ENCODE assay signal across 7 mouse cellular contexts in the genomic region with DNA sequence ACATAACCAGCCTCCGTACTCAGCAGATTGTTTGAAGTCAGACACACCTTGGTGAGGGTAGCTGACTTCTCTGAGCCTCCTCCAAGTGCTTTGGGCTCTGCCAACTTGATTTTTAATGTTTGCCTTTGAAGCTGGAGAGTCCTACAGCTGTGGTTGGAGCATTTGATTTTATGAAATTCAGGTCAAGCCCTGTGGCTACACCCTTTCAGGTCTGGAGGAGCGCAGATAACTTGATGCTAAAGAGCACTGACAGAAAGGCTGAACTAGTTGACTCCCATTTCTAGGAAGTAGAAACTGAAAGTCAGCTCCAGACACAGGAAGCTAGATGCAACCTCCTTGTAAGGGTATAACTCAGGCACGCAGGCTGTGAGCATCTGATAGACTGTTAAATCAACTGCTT. TPM values are rescaled to one million over a fixed set of nuclear protein-coding genes. Genes with fewer than 3 reads are reported as not detected.
DNase-seq lines count a peak whose midpoint lies in the region; ATAC-seq and TF ChIP-seq lines count a peak whose summit lies in the region.

No protein-coding gene starts in this region.

- WGBS in forebrain, embryonic 15.5 days = 89% methylated on average over 3 of the region's 3 CpGs
- 26% methylated on average over 3 of the region's 3 CpGs for WGBS in liver, embryonic 15.5 days (ENCODE audit: insufficient replicate concordance)

- peaks cover 28% of the 10 kb centered on the region for H3K36me3 ChIP-seq in forebrain, embryonic 15.5 days
- peaks cover 33% of the 10 kb centered on the region for H3K36me3 ChIP-seq in liver, embryonic 15.5 days (replicated peaks)

- H3K27ac ChIP-seq in forebrain, embryonic 15.5 days (replicated peaks) = no peak overlapping the region
- H3K27ac ChIP-seq in liver, embryonic 15.5 days (replicated peaks) = peak overlapping the region; percentile 87
- H3K27ac ChIP-seq in left cerebral cortex, adult 2 months = no peak overlapping the region

- intact Hi-C loops in left cerebral cortex, adult 2 months (cut with DNase I) = no loop called here

- H3K4me3 ChIP-seq in forebrain, embryonic 15.5 days = no peak overlapping the region
- peak overlapping the region; percentile 95 for H3K4me3 ChIP-seq in liver, embryonic 15.5 days (replicated peaks)
- no peak overlapping the region for H3K4me3 ChIP-seq in left cerebral cortex, adult 2 months

- TF ChIP-seq CTCF in left cerebral cortex, adult 2 months (IDR thresholded peaks at IDR 0.05) = no peak

- ATAC-seq in forebrain, embryonic 15.5 days (replicated peaks) = no peak
- ATAC-seq in liver, embryonic 15.5 days (ENCODE audit: insufficient read depth) = peak; percentile 23; the same call in 1 of the 2 replicates

- H3K4me1 ChIP-seq in forebrain, embryonic 15.5 days = peaks cover 43% of the 10 kb centered on the region
- peaks cover 53% of the 10 kb centered on the region for H3K4me1 ChIP-seq in liver, embryonic 15.5 days (replicated peaks)

- peak overlapping the region; percentile 76 for H3K4me2 ChIP-seq in forebrain, embryonic 15.5 days (replicated peaks)
- H3K4me2 ChIP-seq in liver, embryonic 15.5 days = peak overlapping the region; percentile 94

- H3K9me3 ChIP-seq in forebrain, embryonic 15.5 days = no peaks in the 10 kb centered on the region
- H3K9me3 ChIP-seq in liver, embryonic 15.5 days (replicated peaks) = no peaks in the 10 kb centered on the region

- peak; percentile 68 for DNase-seq in A20 (ENCODE audit: low read depth, low spot score)
- DNase-seq in CD4-positive, CD25-positive, alpha-beta regulatory T cell, adult 2 months (ENCODE audit: low read depth, low spot score) = peak; percentile 83
- DNase-seq in natural killer cell, adult 2 months (ENCODE audit: low spot score in 2 of 2) = peak; percentile 59 to 61
- DNase-seq in left cerebral cortex, adult 2 months (ENCODE audit: extremely low spot score in 1 of 2, low spot score in 2 of 2) = no peak
- DNase-seq in urinary bladder, adult 2 months (ENCODE audit: low spot score) = no peak

- H3K9ac ChIP-seq in forebrain, embryonic 15.5 days (replicated peaks) = no peak overlapping the region
- H3K9ac ChIP-seq in liver, embryonic 15.5 days = peak overlapping the region; percentile 90

- H3K27me3 ChIP-seq in forebrain, embryonic 15.5 days = no peaks in the 10 kb centered on the region
- no peaks in the 10 kb centered on the region for H3K27me3 ChIP-seq in liver, embryonic 15.5 days

RNA-seq across cellular contexts. Expression of a gene that starts 12.4 kb away (rescaled TPM):
- 32.1 and 32.6 TPM in 2 replicates for polyA plus RNA-seq in forebrain, embryonic 15.5 days (2015; fragmentation: Nextera tagmentation; extraction: Ambion mirVana)
- polyA plus RNA-seq in liver, embryonic 15.5 days (2015; fragmentation: Nextera tagmentation; extraction: Ambion mirVana) = 8.1 and 8.3 TPM in 2 replicates
- total RNA-seq in left cerebral cortex, adult 2 months (2021) = 10 to 100 TPM; 78.0 to 79.1 TPM
- 15.1 and 15.2 TPM in 2 replicates for polyA plus RNA-seq in urinary bladder, adult 2 months (2012; rRNA removed)

RNA-seq across cellular contexts. Expression of a gene that starts 12.7 kb away (rescaled TPM):
- polyA plus RNA-seq in forebrain, embryonic 15.5 days (2015; fragmentation: Nextera tagmentation; extraction: Ambion mirVana) = 132 TPM in 2 replicates
- polyA plus RNA-seq in liver, embryonic 15.5 days (2015; fragmentation: Nextera tagmentation; extraction: Ambion mirVana) = 35.3 and 38.2 TPM in 2 replicates
- total RNA-seq in left cerebral cortex, adult 2 months (2021) = 10 to 100 TPM; 54.9 to 57.3 TPM
- polyA plus RNA-seq in urinary bladder, adult 2 months (2012; rRNA removed) = 78.6 and 81.3 TPM in 2 replicates

RNA-seq across cellular contexts. Expression of a gene that starts 32.9 kb away (rescaled TPM):
- 2.1 and 2.7 TPM in 2 replicates for polyA plus RNA-seq in forebrain, embryonic 15.5 days (2015; fragmentation: Nextera tagmentation; extraction: Ambion mirVana)
- polyA plus RNA-seq in liver, embryonic 15.5 days (2015; fragmentation: Nextera tagmentation; extraction: Ambion mirVana) = 1.6 and 1.9 TPM in 2 replicates
- under 1 TPM; 0.56 to 0.70 TPM for total RNA-seq in left cerebral cortex, adult 2 months (2021)
- 21.3 and 31.0 TPM in 2 replicates for polyA plus RNA-seq in urinary bladder, adult 2 months (2012; rRNA removed)

Comparison
In these comparisons a context has a peak if more than half of its experiments do, and no peak if none do; other contexts are left out.
1. DNase-seq: peak in A20 (single experiment), CD4-positive, CD25-positive, alpha-beta regulatory T cell, adult 2 months (single experiment) and natural killer cell, adult 2 months (2 of 2); none in left cerebral cortex, adult 2 months (0 of 2) and urinary bladder, adult 2 months (single experiment).